Mouse (Mus musculus) embryonic fibroblast, embryonic 13.5 days (primary cell): Measurements from ENCODE around the gene Ubxn11.

ENCODE experiments used
- CTCF ChIP-seq: IDR thresholded peaks from 2 replicates; pipeline ENCODE4 v1.5.1; 2011; ENCODE audit warnings: mild to moderate bottlenecking, control low read depth, low read length, moderate library complexity, borderline replicate concordance; ENCODE audit not compliant: insufficient read depth
- POLR2A ChIP-seq: IDR thresholded peaks from 2 replicates; pipeline ENCODE4 v1.6.1; 2011; ENCODE audit warnings: low read depth, mild to moderate bottlenecking, control low read depth, low read length, moderate library complexity

DNA sequence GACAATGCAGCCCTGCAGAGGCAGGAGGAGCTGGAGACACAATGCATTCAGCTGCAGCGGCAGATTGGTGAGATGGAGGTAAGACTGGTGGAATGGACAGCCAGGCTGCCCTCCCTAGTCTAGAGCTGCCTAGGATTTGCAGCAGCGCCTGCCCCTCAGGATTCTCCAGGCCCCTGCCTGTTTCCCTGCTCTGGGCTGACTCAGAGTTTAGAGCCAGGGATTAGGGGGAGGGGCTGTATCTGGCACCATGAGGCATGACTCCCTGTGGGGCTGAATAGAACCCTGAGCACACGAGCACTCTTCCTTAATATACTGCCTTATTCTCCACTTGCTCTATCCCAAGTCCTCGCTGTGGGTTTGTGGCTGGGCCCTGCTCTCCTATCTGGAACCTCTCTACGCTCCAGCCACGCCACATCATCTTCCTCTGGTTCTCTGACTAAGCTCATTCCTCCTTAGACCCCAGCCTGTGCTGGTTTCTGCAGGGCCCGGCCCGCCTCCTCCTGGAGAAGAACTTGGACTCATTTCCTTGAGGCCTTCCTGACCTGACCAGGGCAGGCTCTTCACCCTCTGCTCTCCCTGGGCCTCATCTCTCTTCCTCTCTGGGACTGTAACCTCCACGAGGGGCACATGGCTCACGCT lies 11.1 kb downstream of the Ubxn11 start:
- TF ChIP-seq POLR2A (no peak), CTCF (no peak)
